Mouse (Mus musculus): ENCODE measurements around the gene Bfsp2. TPM values are rescaled to one million over a fixed set of nuclear protein-coding genes. Genes with fewer than 3 reads are reported as not detected.
A peak's percentile ranks its signal among the peaks of the same experiment; 100 is the strongest.

Gene Bfsp2
- polyA plus RNA-seq, 1 experiment from 2014 or later, result 1.2 TPM

DNA sequence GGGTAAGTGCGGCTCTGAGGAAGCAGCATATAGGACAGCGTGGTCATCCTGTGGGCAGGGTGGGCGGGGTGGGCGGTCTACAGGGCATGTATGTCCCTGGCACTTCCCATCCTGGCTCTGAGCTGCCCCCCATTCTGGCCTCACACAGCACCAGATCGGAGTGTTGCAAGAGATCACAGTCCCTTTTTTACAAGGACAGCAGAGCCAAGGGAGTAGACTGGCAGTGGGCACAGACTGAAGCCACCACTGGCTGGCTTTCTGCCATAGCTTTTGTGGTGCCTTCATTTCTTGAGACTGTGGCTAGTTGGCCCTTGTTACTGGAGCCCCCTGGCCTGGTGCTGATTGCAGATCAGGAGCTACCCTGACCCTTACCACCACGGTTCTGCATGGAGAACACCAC, 6.0 kb upstream of the Bfsp2 start:
- ATAC-seq (ENCODE audit: insufficient number of reproducible peaks, insufficient read depth, low FRiP score, low TSS enrichment, low read depth), result no peak
- Histone ChIP-seq H3K4me2 (no peak overlapping the region), H3K4me3 (replicated peaks) (no peak overlapping the region), H3K27ac (no peak overlapping the region), H3K4me1 (replicated peaks) (peaks cover 19% of the 10 kb centered on the region), H3K9ac (replicated peaks) (no peak overlapping the region), H3K27me3 (0 out of 2 replicates have a peak, but pooled peaks cover 2% of the 10 kb centered on the region), H3K9me3 (no peaks in the 10 kb centered on the region), H3K36me3 (no peaks in the 10 kb centered on the region)
- WGBS, result 91% methylated on average over 6 of the region's 6 CpGs

GRCm38 (mm10) chr9:103485606-103486005, 5.4 kb upstream of the Bfsp2 start:
- Histone ChIP-seq H3K27me3 (no peaks in the 10 kb centered on the region), H3K4me2 (no peak overlapping the region), H3K9me3 (no peaks in the 10 kb centered on the region), H3K27ac (no peak overlapping the region), H3K4me1 (replicated peaks) (peaks cover 26% of the 10 kb centered on the region), H3K9ac (replicated peaks) (no peak overlapping the region), H3K36me3 (no peaks in the 10 kb centered on the region), H3K4me3 (replicated peaks) (no peak overlapping the region)
- 20% methylated on average over 8 of the region's 8 CpGs for WGBS
- ATAC-seq (ENCODE audit: insufficient number of reproducible peaks, insufficient read depth, low FRiP score, low TSS enrichment, low read depth), result no peak

- H3K9ac ChIP-seq (replicated peaks), result no peak overlapping the region
- WGBS, result 51% methylated on average over 8 of the region's 8 CpGs
- no peak overlapping the region for H3K4me2 ChIP-seq
- no peaks in the 10 kb centered on the region for H3K36me3 ChIP-seq
- no peak for ATAC-seq (ENCODE audit: insufficient number of reproducible peaks, insufficient read depth, low FRiP score, low TSS enrichment, low read depth)
- no peak overlapping the region for H3K4me3 ChIP-seq (replicated peaks)
- peak overlapping the region; percentile 5; the same call in 1 of the 2 replicates for H3K27ac ChIP-seq
- H3K4me1 ChIP-seq (replicated peaks), result peaks cover 17% of the 10 kb centered on the region
- H3K27me3 ChIP-seq, result no peaks in the 10 kb centered on the region
- H3K9me3 ChIP-seq, result no peaks in the 10 kb centered on the region
Observed at GRCm38 (mm10) chr9:103480603-103481220, 492 bp upstream of the Bfsp2 start.

- Histone ChIP-seq H3K36me3 (no peaks in the 10 kb centered on the region), H3K9ac (replicated peaks) (no peak overlapping the region), H3K27ac (no peak overlapping the region), H3K4me3 (replicated peaks) (no peak overlapping the region), H3K27me3 (no peaks in the 10 kb centered on the region), H3K4me1 (replicated peaks) (peaks cover 22% of the 10 kb centered on the region), H3K4me2 (no peak overlapping the region), H3K9me3 (no peaks in the 10 kb centered on the region)
- no peak for ATAC-seq (ENCODE audit: insufficient number of reproducible peaks, insufficient read depth, low FRiP score, low TSS enrichment, low read depth)
- 85% methylated on average over 6 of the region's 6 CpGs for WGBS
Observed at GRCm38 (mm10) chr9:103475414-103475813, 4.8 kb downstream of the Bfsp2 start.

GRCm38 (mm10) chr9:103473915-103474688, 6.1 kb downstream of the Bfsp2 start:
- Histone ChIP-seq H3K9ac (replicated peaks) (no peak overlapping the region), H3K4me3 (replicated peaks) (no peak overlapping the region), H3K27ac (0 out of 2 replicates have a peak overlapping the region, but pooled peaks have one; percentile 62), H3K4me1 (replicated peaks) (peaks cover 22% of the 10 kb centered on the region), H3K4me2 (peak overlapping the region; percentile 35), H3K9me3 (no peaks in the 10 kb centered on the region), H3K36me3 (no peaks in the 10 kb centered on the region), H3K27me3 (no peaks in the 10 kb centered on the region)
- ATAC-seq (ENCODE audit: insufficient number of reproducible peaks, insufficient read depth, low FRiP score, low TSS enrichment, low read depth), result no peak; the same call in 1 of the 2 replicates
- 24% methylated on average over 13 of the region's 13 CpGs for WGBS

DNA sequence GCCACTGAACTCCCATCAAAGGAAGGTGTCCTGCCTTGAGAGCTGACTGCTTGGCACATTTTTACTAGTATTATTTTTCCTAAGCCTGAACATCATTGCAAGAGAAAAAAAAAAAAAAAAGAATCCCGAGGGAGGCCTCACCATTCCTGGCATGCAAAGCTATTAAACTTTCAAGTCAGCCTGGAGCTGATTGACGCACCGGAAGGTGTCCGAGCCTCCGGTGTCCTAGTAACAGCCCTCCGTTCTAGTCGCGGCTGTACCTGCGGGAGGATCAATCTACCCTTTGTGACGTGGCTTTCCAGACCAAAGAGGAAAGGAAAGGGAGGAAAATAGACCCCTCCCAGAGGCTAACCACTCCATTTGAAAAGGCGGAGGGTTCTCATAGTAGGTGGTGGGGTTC, 8.4 kb downstream of the Bfsp2 start:
- no peaks in the 10 kb centered on the region for H3K36me3 ChIP-seq
- no peak overlapping the region for H3K9ac ChIP-seq (replicated peaks)
- no peaks in the 10 kb centered on the region for H3K9me3 ChIP-seq
- 0 out of 2 replicates have a peak overlapping the region, but pooled peaks have one; percentile 54 for H3K27ac ChIP-seq
- peaks cover 22% of the 10 kb centered on the region for H3K4me1 ChIP-seq (replicated peaks)
- H3K4me3 ChIP-seq (replicated peaks), result no peak overlapping the region
- peak overlapping the region; percentile 38 for H3K4me2 ChIP-seq
- 0 out of 2 replicates have a peak, but pooled peaks have one; percentile 11 for ATAC-seq (ENCODE audit: insufficient number of reproducible peaks, insufficient read depth, low FRiP score, low TSS enrichment, low read depth)
- 12% methylated on average over 11 of the region's 11 CpGs for WGBS
- H3K27me3 ChIP-seq, result no peaks in the 10 kb centered on the region

DNA sequence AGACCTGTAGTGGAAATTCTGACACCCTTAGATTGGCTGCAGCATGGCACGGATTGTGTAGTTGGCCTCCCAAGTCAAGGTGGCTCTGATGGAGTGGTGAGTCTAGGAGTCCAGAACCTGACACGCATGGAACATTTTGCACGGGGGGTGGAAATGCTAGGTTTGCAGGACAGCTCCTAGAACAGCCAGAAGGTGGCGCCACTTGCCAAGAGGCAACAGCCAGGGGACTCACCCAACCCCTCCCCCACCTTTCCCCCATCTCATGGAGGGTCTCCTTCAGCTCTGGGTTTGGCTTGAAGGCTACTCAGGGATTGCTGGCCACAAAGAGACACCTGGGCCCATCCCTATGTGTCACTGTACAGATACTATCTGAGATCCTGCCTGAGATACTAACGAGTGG, 10.7 kb downstream of the Bfsp2 start:
- ATAC-seq (ENCODE audit: insufficient number of reproducible peaks, insufficient read depth, low FRiP score, low TSS enrichment, low read depth), result no peak
- H3K9me3 ChIP-seq, result no peaks in the 10 kb centered on the region
- no peak overlapping the region for H3K4me2 ChIP-seq
- no peak overlapping the region for H3K27ac ChIP-seq
- peaks cover 22% of the 10 kb centered on the region for H3K4me1 ChIP-seq (replicated peaks)
- H3K4me3 ChIP-seq (replicated peaks), result no peak overlapping the region
- no peak overlapping the region for H3K9ac ChIP-seq (replicated peaks)
- H3K36me3 ChIP-seq, result no peaks in the 10 kb centered on the region
- 66% methylated on average over 5 of the region's 5 CpGs for WGBS
- H3K27me3 ChIP-seq, result no peaks in the 10 kb centered on the region

GRCm38 (mm10) chr9:103468911-103469310, 11.3 kb downstream of the Bfsp2 start:
- Histone ChIP-seq H3K9ac (replicated peaks) (no peak overlapping the region), H3K4me3 (replicated peaks) (no peak overlapping the region), H3K4me2 (no peak overlapping the region), H3K9me3 (no peaks in the 10 kb centered on the region), H3K4me1 (replicated peaks) (peaks cover 16% of the 10 kb centered on the region), H3K36me3 (no peaks in the 10 kb centered on the region), H3K27me3 (no peaks in the 10 kb centered on the region), H3K27ac (no peak overlapping the region)
- WGBS, result 75% methylated on average over 7 of the region's 7 CpGs
- no peak for ATAC-seq (ENCODE audit: insufficient number of reproducible peaks, insufficient read depth, low FRiP score, low TSS enrichment, low read depth)

- Histone ChIP-seq H3K4me1 (replicated peaks) (peaks cover under 1% of the 10 kb centered on the region; the same call in 1 of the 2 replicates), H3K27ac (no peak overlapping the region), H3K9me3 (no peaks in the 10 kb centered on the region), H3K4me2 (no peak overlapping the region), H3K9ac (replicated peaks) (no peak overlapping the region), H3K27me3 (no peaks in the 10 kb centered on the region), H3K36me3 (no peaks in the 10 kb centered on the region), H3K4me3 (replicated peaks) (no peak overlapping the region)
- no peak for ATAC-seq (ENCODE audit: insufficient number of reproducible peaks, insufficient read depth, low FRiP score, low TSS enrichment, low read depth)
- 73% methylated on average over 13 of the region's 13 CpGs for WGBS
Observed at GRCm38 (mm10) chr9:103465711-103466220, 14.5 kb downstream of the Bfsp2 start.

DNA sequence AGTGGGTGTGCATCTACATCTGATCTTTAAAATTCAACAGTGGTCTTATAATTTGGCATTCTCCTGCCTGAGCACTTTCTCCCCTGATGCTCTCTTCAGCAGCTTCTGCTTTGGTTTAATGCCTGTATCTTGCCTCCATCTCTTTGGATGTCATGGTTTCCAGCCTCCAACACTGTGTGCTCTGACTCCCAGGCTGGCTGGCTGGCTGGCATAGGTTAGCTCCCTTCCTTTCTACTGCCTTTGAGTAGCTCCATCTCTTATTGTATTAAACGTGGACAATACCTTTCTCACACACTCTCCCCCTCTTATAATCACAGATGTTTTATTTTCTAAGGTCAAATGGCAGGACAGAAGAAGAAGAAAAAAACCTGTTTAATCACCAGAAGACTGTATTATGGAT, 14.9 kb downstream of the Bfsp2 start:
- no peaks in the 10 kb centered on the region for H3K36me3 ChIP-seq
- H3K9me3 ChIP-seq, result no peaks in the 10 kb centered on the region
- H3K4me1 ChIP-seq (replicated peaks), result no peaks in the 10 kb centered on the region; the same call in 1 of the 2 replicates
- 55% methylated on average over 1 of the region's 1 CpGs for WGBS
- H3K27ac ChIP-seq, result no peak overlapping the region
- no peaks in the 10 kb centered on the region for H3K27me3 ChIP-seq
- ATAC-seq (ENCODE audit: insufficient number of reproducible peaks, insufficient read depth, low FRiP score, low TSS enrichment, low read depth), result no peak
- H3K9ac ChIP-seq (replicated peaks), result no peak overlapping the region
- no peak overlapping the region for H3K4me2 ChIP-seq
- H3K4me3 ChIP-seq (replicated peaks), result no peak overlapping the region

DNA sequence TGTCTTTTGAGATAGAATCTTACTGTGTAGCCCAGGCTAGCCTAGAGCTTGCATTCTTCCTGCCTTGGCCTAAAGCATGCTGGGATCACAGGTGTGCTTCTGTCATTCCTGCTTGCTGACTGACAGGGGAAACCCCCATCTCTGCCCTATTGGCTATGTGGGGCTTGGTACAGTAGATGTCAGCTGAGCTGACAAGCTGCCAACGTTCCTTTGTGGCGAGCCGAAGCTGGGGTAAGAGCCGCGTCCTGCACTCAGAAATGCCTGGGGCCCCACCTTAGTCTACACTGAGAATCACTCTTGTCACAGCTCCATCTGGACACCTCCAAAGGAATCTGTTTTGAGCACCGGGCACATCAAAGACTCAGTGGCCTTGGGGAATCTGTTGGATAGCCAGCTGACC, 16.4 kb downstream of the Bfsp2 start:
- H3K27me3 ChIP-seq, result no peaks in the 10 kb centered on the region
- H3K4me1 ChIP-seq (replicated peaks), result no peaks in the 10 kb centered on the region; the same call in 1 of the 2 replicates
- WGBS, result 87% methylated on average over 6 of the region's 6 CpGs
- ATAC-seq (ENCODE audit: insufficient number of reproducible peaks, insufficient read depth, low FRiP score, low TSS enrichment, low read depth), result no peak
- H3K27ac ChIP-seq, result no peak overlapping the region
- no peak overlapping the region for H3K4me3 ChIP-seq (replicated peaks)
- H3K9me3 ChIP-seq, result no peaks in the 10 kb centered on the region
- H3K36me3 ChIP-seq, result no peaks in the 10 kb centered on the region
- H3K4me2 ChIP-seq, result no peak overlapping the region
- no peak overlapping the region for H3K9ac ChIP-seq (replicated peaks)

All from limb, embryonic 12.5 days (tissue).